Mouse (Mus musculus) spleen, adult 2 months (tissue): ENCODE measurements around the gene Guca2a.

Experiments used
- CTCF ChIP-seq: fragments of 200-500 bp; IDR thresholded peaks from 2 replicates; pipeline ENCODE4 v1.5.1; 2011; ENCODE audit warnings: mild to moderate bottlenecking, inconsistent platforms; ENCODE audit not compliant: insufficient read depth, insufficient read length, insufficient replicate concordance; ENCODE audit errors: extremely low read depth
- POLR2A ChIP-seq: fragments of 200-500 bp; IDR thresholded peaks from 2 replicates; pipeline ENCODE4 v1.6.1; 2011; ENCODE audit warnings: low read depth, low read length, inconsistent platforms

GRCm38 (mm10) chr4:119638656-119639055, 1.2 kb downstream of the Guca2a start:
- TF ChIP-seq POLR2A (no peak), CTCF (no peak)
